Mouse (Mus musculus) MEL (cell line): Measurements from ENCODE around the gene Slc39a11. TPM values are rescaled to one million over a fixed set of nuclear protein-coding genes. Genes with fewer than 3 reads are reported as not detected.

ENCODE experiments used
- DNase-seq: peaks from one replicate; pipeline ENCODE4 v3.0.0; 2011; ENCODE audit warnings: low read depth, low spot score
- H3K27ac ChIP-seq: 2 replicates; pipeline ENCODE4 v1.5.1; 2012; ENCODE audit warnings: low read depth, mild to moderate bottlenecking, control low read depth, low read length, moderate library complexity; ENCODE audit not compliant: control insufficient read depth
- H3K27me3 ChIP-seq, 2 experiments: fragments of 150-350 bp in 1 of 2; sonication (generic) in 1 of 2; 2 replicates each; pipeline ENCODE4 v1.6.1; 2012; ENCODE audit warnings: low read length in 2 of 2, mild to moderate bottlenecking in 2 of 2, improper control_type of control experiment in 1 of 2, moderate library complexity in 1 of 2; ENCODE audit not compliant: insufficient read depth in 2 of 2, control insufficient read depth in 1 of 2
- H3K36me3 ChIP-seq, 2 experiments: 2 replicates each; pipeline ENCODE4 v1.6.1; 2012 to 2014; ENCODE audit warnings: low read length in 2 of 2, improper control_type of control experiment in 1 of 2, inconsistent platforms in 1 of 2, mild to moderate bottlenecking in 1 of 2; ENCODE audit not compliant: insufficient read depth in 2 of 2, control insufficient read depth in 1 of 2
- H3K4me1 ChIP-seq, 2 experiments: fragments of 150-350 bp in 1 of 2; sonication (generic) in 1 of 2; 2 replicates each; pipeline ENCODE4 v1.6.1; 2012; ENCODE audit warnings: low read length in 2 of 2, improper control_type of control experiment in 1 of 2, mild to moderate bottlenecking in 1 of 2; ENCODE audit not compliant: insufficient read depth in 2 of 2, control insufficient read depth in 1 of 2
- H3K4me3 ChIP-seq, 2 experiments: fragments of 150-350 bp in 1 of 2; sonication (generic) in 1 of 2; 2 replicates each; pipeline ENCODE4 v1.5.1; 2012; ENCODE audit warnings: low read depth in 2 of 2, low read length in 2 of 2, mild to moderate bottlenecking in 2 of 2, moderate library complexity in 2 of 2, control low read depth in 1 of 2, improper control_type of control experiment in 1 of 2; ENCODE audit not compliant: control insufficient read depth in 1 of 2, insufficient read depth in 1 of 2
- H3K79me2 ChIP-seq: 2 replicates; pipeline ENCODE4 v1.6.1; 2012; ENCODE audit warnings: mild to moderate bottlenecking, low read length, moderate library complexity; ENCODE audit not compliant: control insufficient read depth, poor library complexity, insufficient read depth
- H3K9ac ChIP-seq: 2 replicates; pipeline ENCODE4 v1.6.1; 2012; ENCODE audit warnings: low read depth, mild to moderate bottlenecking, control low read depth, low read length, moderate library complexity; ENCODE audit not compliant: control insufficient read depth, poor library complexity, severe bottlenecking
- H3K9me3 ChIP-seq: fragments of 150-350 bp; sonication (generic); replicated peaks from 2 replicates; pipeline ENCODE4 v1.6.1; 2012; ENCODE audit warnings: mild to moderate bottlenecking, low read length, improper control_type of control experiment, moderate library complexity; ENCODE audit not compliant: insufficient read depth
- BHLHE40 ChIP-seq: IDR thresholded peaks from 2 replicates; pipeline ENCODE4 v1.6.1; 2012; ENCODE audit warnings: low read depth, mild to moderate bottlenecking, inconsistent platforms, low read length, improper control_type of control experiment, borderline replicate concordance
- CHD1 ChIP-seq: IDR thresholded peaks from 2 replicates; pipeline ENCODE4 v1.6.1; 2012; ENCODE audit warnings: low read depth, mild to moderate bottlenecking, inconsistent platforms, low read length, improper control_type of control experiment
- CHD2 ChIP-seq: IDR thresholded peaks from 2 replicates; pipeline ENCODE4 v1.6.1; 2011; ENCODE audit warnings: low read length, improper control_type of control experiment
- CTCF ChIP-seq, 3 experiments: IDR thresholded peaks in 2 of 3; conservative IDR thresholded peaks in 1 of 3; 2 replicates each; pipeline ENCODE4 v1.5.1; 2011 to 2012; ENCODE audit warnings: low read length in 3 of 3, low read depth in 2 of 3, mild to moderate bottlenecking in 2 of 3, improper control_type of control experiment in 1 of 3, inconsistent platforms in 1 of 3, mixed read lengths in 1 of 3, moderate library complexity in 1 of 3; ENCODE audit not compliant: control insufficient read depth in 1 of 3, insufficient read depth in 1 of 3, poor library complexity in 1 of 3, severe bottlenecking in 1 of 3
- E2F4 ChIP-seq: IDR thresholded peaks from 2 replicates; pipeline ENCODE4 v1.6.1; 2011; ENCODE audit warnings: low read depth, low read length, improper control_type of control experiment, borderline replicate concordance
- ELF1 ChIP-seq: IDR thresholded peaks from 2 replicates; pipeline ENCODE4 v1.6.1; 2014; ENCODE audit warnings: low read depth, mild to moderate bottlenecking, inconsistent platforms, low read length, improper control_type of control experiment, moderate library complexity
- EP300 ChIP-seq, 2 experiments: IDR thresholded peaks; 2 replicates each; pipeline ENCODE4 v1.6.1; 2011; ENCODE audit warnings: improper control_type of control experiment in 2 of 2, low read length in 2 of 2, low read depth in 1 of 2, mild to moderate bottlenecking in 1 of 2
- ETS1 ChIP-seq: IDR thresholded peaks from 2 replicates; pipeline ENCODE4 v1.6.1; 2012; ENCODE audit warnings: low read depth, mild to moderate bottlenecking, inconsistent platforms, low read length, improper control_type of control experiment, moderate library complexity
- GABPA ChIP-seq: IDR thresholded peaks from 2 replicates; pipeline ENCODE4 v1.6.1; 2012; ENCODE audit warnings: low read depth, mild to moderate bottlenecking, inconsistent platforms, low read length, improper control_type of control experiment, moderate library complexity
- GATA1 ChIP-seq: IDR thresholded peaks from 2 replicates; pipeline ENCODE4 v1.6.1; 2011; ENCODE audit warnings: low read depth, low read length, improper control_type of control experiment
- HCFC1 ChIP-seq: IDR thresholded peaks from 2 replicates; pipeline ENCODE4 v1.6.1; 2012; ENCODE audit warnings: low read depth, mild to moderate bottlenecking, inconsistent platforms, low read length, improper control_type of control experiment, moderate library complexity
- JUND ChIP-seq: IDR thresholded peaks from 2 replicates; pipeline ENCODE4 v1.6.1; 2011; ENCODE audit warnings: low read depth, mild to moderate bottlenecking, improper control_type of control experiment, low read length
- KAT2A ChIP-seq: conservative IDR thresholded peaks from 2 replicates; pipeline ENCODE4 v1.6.1; 2012; ENCODE audit warnings: low read depth, low read length, improper control_type of control experiment, inconsistent platforms
- MAFK ChIP-seq: IDR thresholded peaks from 2 replicates; pipeline ENCODE4 v1.6.1; 2011; ENCODE audit warnings: low read depth, mild to moderate bottlenecking, low read length, improper control_type of control experiment, borderline replicate concordance
- MAX ChIP-seq: IDR thresholded peaks from 2 replicates; pipeline ENCODE4 v1.6.1; 2011; ENCODE audit warnings: low read length, improper control_type of control experiment
- MAZ ChIP-seq: IDR thresholded peaks from 2 replicates; pipeline ENCODE4 v1.6.1; 2012; ENCODE audit warnings: low read depth, mild to moderate bottlenecking, inconsistent platforms, low read length, improper control_type of control experiment
- MEF2A ChIP-seq: IDR thresholded peaks from 2 replicates; pipeline ENCODE4 v1.6.1; 2014; ENCODE audit warnings: low read depth, mild to moderate bottlenecking, inconsistent platforms, low read length, improper control_type of control experiment; ENCODE audit not compliant: poor library complexity, insufficient replicate concordance, severe bottlenecking; ENCODE audit errors: extremely low read depth
- MYB ChIP-seq: IDR thresholded peaks from 2 replicates; pipeline ENCODE4 v1.6.1; 2011; ENCODE audit warnings: mild to moderate bottlenecking, low read depth, low read length, improper control_type of control experiment
- MYC ChIP-seq: IDR thresholded peaks from 2 replicates; pipeline ENCODE4 v1.6.1; 2011; ENCODE audit warnings: low read depth, mild to moderate bottlenecking, low read length, improper control_type of control experiment, moderate library complexity
- NELFE ChIP-seq: IDR thresholded peaks from 2 replicates; pipeline ENCODE4 v1.6.1; 2011; ENCODE audit warnings: low read depth, low read length, improper control_type of control experiment
- NRF1 ChIP-seq: IDR thresholded peaks from 2 replicates; pipeline ENCODE4 v1.6.1; 2014; ENCODE audit warnings: low read depth, mild to moderate bottlenecking, inconsistent platforms, low read length, improper control_type of control experiment, moderate library complexity; ENCODE audit not compliant: poor library complexity, insufficient read depth, severe bottlenecking
- POLR2A ChIP-seq, 2 experiments: IDR thresholded peaks; 2 replicates each; pipeline ENCODE4 v1.6.1; 2011 to 2012; ENCODE audit warnings: low read length in 2 of 2, mild to moderate bottlenecking in 2 of 2, control low read depth in 1 of 2, improper control_type of control experiment in 1 of 2, low read depth in 1 of 2, moderate library complexity in 1 of 2; ENCODE audit not compliant: control insufficient read depth in 1 of 2, insufficient read depth in 1 of 2, poor library complexity in 1 of 2
- POLR2AphosphoS2 ChIP-seq: IDR thresholded peaks from 2 replicates; pipeline ENCODE4 v1.6.1; 2011; ENCODE audit warnings: low read length, improper control_type of control experiment
- POLR2AphosphoS5 ChIP-seq: IDR thresholded peaks from 2 replicates; pipeline ENCODE4 v1.6.1; 2012; ENCODE audit warnings: low read depth, borderline replicate concordance, mild to moderate bottlenecking, inconsistent platforms, low read length, moderate library complexity, mixed read lengths
- RAD21 ChIP-seq: IDR thresholded peaks from 2 replicates; pipeline ENCODE4 v1.6.1; 2011; ENCODE audit warnings: mild to moderate bottlenecking, low read depth, low read length, improper control_type of control experiment
- RCOR1 ChIP-seq: IDR thresholded peaks from 2 replicates; pipeline ENCODE4 v1.6.1; 2012; ENCODE audit warnings: low read depth, mild to moderate bottlenecking, inconsistent platforms, low read length, improper control_type of control experiment
- TAL1 ChIP-seq: IDR thresholded peaks from 2 replicates; pipeline ENCODE4 v1.6.1; 2012; ENCODE audit warnings: mild to moderate bottlenecking, inconsistent platforms, low read length, moderate library complexity, mixed read lengths
- TBP ChIP-seq: IDR thresholded peaks from 2 replicates; pipeline ENCODE4 v1.8.0; 2011; ENCODE audit warnings: low read depth, low read length, improper control_type of control experiment
- UBTF ChIP-seq: IDR thresholded peaks from 2 replicates; pipeline ENCODE4 v1.6.1; 2012; ENCODE audit warnings: low read depth, mild to moderate bottlenecking, inconsistent platforms, low read length, improper control_type of control experiment, moderate library complexity, borderline replicate concordance; ENCODE audit not compliant: insufficient read depth
- USF1 ChIP-seq: IDR thresholded peaks from 2 replicates; pipeline ENCODE4 v1.6.1; 2014; ENCODE audit warnings: low read depth, mild to moderate bottlenecking, inconsistent platforms, low read length, improper control_type of control experiment, moderate library complexity
- USF2 ChIP-seq, 2 experiments: IDR thresholded peaks; 2 replicates each; pipeline ENCODE4 v1.6.1; 2011 to 2012; ENCODE audit warnings: improper control_type of control experiment in 2 of 2, low read length in 2 of 2, borderline replicate concordance in 1 of 2, inconsistent platforms in 1 of 2, low read depth in 1 of 2, mild to moderate bottlenecking in 1 of 2; ENCODE audit not compliant: insufficient read depth in 1 of 2
- ZC3H11A ChIP-seq: IDR thresholded peaks from 2 replicates; pipeline ENCODE4 v1.6.1; 2012; ENCODE audit warnings: low read depth, mild to moderate bottlenecking, inconsistent platforms, low read length, improper control_type of control experiment
- ZMIZ1 ChIP-seq: IDR thresholded peaks from 2 replicates; pipeline ENCODE4 v1.6.1; 2012; ENCODE audit warnings: low read depth, mild to moderate bottlenecking, inconsistent platforms, low read length, improper control_type of control experiment, moderate library complexity
- ZNF384 ChIP-seq: IDR thresholded peaks from 2 replicates; pipeline ENCODE4 v1.6.1; 2012; ENCODE audit warnings: low read depth, mild to moderate bottlenecking, inconsistent platforms, low read length, improper control_type of control experiment
- polyA plus RNA-seq, 2 experiments: library from polyadenylated mRNA; stranded (reverse) in 1 of 2; unstranded in 1 of 2; fragments of >175 nt in 1 of 2; fragments of >200 nt in 1 of 2; gene quantifications; 2 replicates each; pipeline versions ENCODE4 v1.2.1 to v1.2.4; 2012; ENCODE audit warnings: low replicate concordance in 2 of 2, low read depth in 1 of 2; ENCODE audit not compliant: insufficient read length in 2 of 2, insufficient read depth in 1 of 2, missing spikeins in 1 of 2
- total RNA-seq: library from RNA; depleted of rRNA; stranded (reverse); fragments of 300-350 nt; gene quantifications from 2 replicates; pipeline ENCODE4 v1.2.3, GENCODE M21; 2012; rRNA removed

Slc39a11 gene
- total RNA-seq (33.6 and 45.6 TPM in 2 replicates), polyA plus RNA-seq (10 to 100 TPM in 1 of 2 experiments, not detected in 1; 34.2 TPM)

DNA sequence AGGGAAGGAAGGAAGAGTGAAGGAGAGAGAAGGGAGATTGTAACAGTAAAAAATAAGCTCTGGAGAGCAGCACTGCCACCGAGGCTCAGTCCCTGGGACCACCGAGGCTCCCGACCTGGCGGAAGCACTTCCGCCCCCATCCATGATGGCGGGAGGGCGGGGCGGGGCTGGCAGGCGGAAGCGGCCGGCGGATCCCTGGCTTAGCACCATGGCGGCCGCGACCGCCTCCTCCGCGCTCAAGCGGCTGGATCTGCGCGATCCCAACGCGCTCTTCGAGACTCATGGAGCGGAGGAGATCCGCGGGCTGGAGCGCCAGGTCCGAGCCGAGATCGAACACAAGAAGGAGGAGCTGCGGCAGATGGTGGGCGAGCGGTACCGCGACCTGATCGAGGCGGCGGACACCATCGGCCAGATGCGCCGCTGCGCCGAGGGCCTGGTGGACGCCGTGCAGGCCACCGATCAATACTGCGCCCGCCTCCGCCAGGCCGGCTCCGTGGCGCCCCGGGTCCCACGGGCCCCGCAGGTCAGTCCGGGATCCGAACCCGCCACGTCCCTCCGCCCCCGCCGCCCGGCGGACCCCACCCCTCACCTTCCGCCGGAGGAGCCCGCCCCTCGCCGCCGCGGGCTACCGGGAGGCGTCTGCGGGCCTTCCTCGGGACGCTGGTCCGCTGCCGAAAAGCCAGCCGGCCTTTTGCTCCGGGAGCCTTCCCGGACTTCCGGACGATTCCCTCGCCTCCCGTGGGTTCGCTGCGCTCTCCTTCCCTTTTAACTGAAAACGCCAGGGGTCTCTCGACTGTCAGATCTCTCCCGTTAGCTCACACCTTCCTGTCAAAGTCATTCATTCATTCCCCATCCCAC is at the start of gene Slc39a11:
Slc39a11 (minus strand) TSS at position 727 of the 858 bp plus-strand sequence.
- H3K27ac ChIP-seq = peak within 1 kb of the TSS; percentile 83
- peak within 1 kb of the TSS; percentile 89 for H3K9ac ChIP-seq
- peaks cover 4 to 18% of the 10 kb centered on the region in 2 experiments; a peak in 2 of 4 replicates for H3K36me3 ChIP-seq
- no peaks in the 10 kb centered on the region for H3K9me3 ChIP-seq
- DNase-seq = peak; percentile 90
- no peaks in the 10 kb centered on the region for H3K27me3 ChIP-seq
- peaks cover 11% of the 10 kb centered on the region for H3K79me2 ChIP-seq
- peak within 1 kb of the TSS; percentile 81 to 99 for H3K4me3 ChIP-seq
- H3K4me1 ChIP-seq = peaks cover 7 to 24% of the 10 kb centered on the region in 2 experiments
- peak; percentile 48 for TF ChIP-seq KAT2A
- no peak for TF ChIP-seq MAFK
- TF ChIP-seq GATA1 = no peak
- TF ChIP-seq NRF1 = 0 out of 2 replicates have a peak, but pooled peaks have one; percentile 28
- no peak; a peak in 1 of 4 replicates for TF ChIP-seq EP300 (IDR thresholded peaks at IDR 0.05; ENCODE audit: low read depth in 1 of 2, low read length in 2 of 2)
- 0 out of 2 replicates have a peak, but pooled peaks have one; percentile 40 for TF ChIP-seq UBTF
- peak; percentile 71; the same call in 1 of the 2 replicates for TF ChIP-seq TBP
- no peak for TF ChIP-seq TAL1
- TF ChIP-seq CHD1 = no peak
- no peak for TF ChIP-seq ZC3H11A
- peak; percentile 91 for TF ChIP-seq NELFE
- TF ChIP-seq CHD2 = no peak
- no peak; the same call in 1 of the 2 replicates for TF ChIP-seq MYC
- TF ChIP-seq MYB = no peak
- peak; percentile 96 for TF ChIP-seq ELF1
- no peak for TF ChIP-seq MEF2A
- TF ChIP-seq POLR2AphosphoS5 = no peak
- peak; percentile 91 for TF ChIP-seq HCFC1
- TF ChIP-seq RCOR1 = no peak
- TF ChIP-seq E2F4 = peak; percentile 35; the same call in 1 of the 2 replicates
- TF ChIP-seq USF1 = no peak
- no peak for TF ChIP-seq RAD21
- TF ChIP-seq ZMIZ1 = peak; percentile 11; the same call in 1 of the 2 replicates
- TF ChIP-seq USF2 (IDR thresholded peaks at IDR 0.05; ENCODE audit: borderline replicate concordance in 1 of 2, insufficient read depth in 1 of 2, low read depth in 1 of 2, low read length in 2 of 2) = no peak
- no peak; a peak in 1 of 6 replicates for TF ChIP-seq CTCF (IDR thresholded peaks at IDR 0.05 in 2 of 3, conservative IDR thresholded peaks at IDR 0.05 in 1 of 3; ENCODE audit: control insufficient read depth in 1 of 3, insufficient read depth in 1 of 3, low read depth in 2 of 3, low read length in 3 of 3, poor library complexity in 1 of 3, severe bottlenecking in 1 of 3)
- no peak for TF ChIP-seq JUND
- TF ChIP-seq POLR2AphosphoS2 = peak; percentile 53; the same call in 1 of the 2 replicates
- no peak for TF ChIP-seq GABPA
- peak; percentile 83 to 98 for TF ChIP-seq POLR2A (IDR thresholded peaks at IDR 0.05; ENCODE audit: control insufficient read depth in 1 of 2, insufficient read depth in 1 of 2, low read depth in 1 of 2, low read length in 2 of 2, poor library complexity in 1 of 2)
- TF ChIP-seq MAZ = no peak; the same call in 1 of the 2 replicates
- no peak for TF ChIP-seq BHLHE40
- peak; percentile 46 for TF ChIP-seq MAX
- TF ChIP-seq ZNF384 = no peak
- no peak; the same call in 1 of the 2 replicates for TF ChIP-seq ETS1
